Mouse (Mus musculus) heart, postnatal 0 days (tissue): ENCODE measurements around the gene Cnppd1.

Experiments used
- CTCF ChIP-seq: IDR thresholded peaks from 2 replicates; pipeline ENCODE4 v1.5.1; 2016; ENCODE audit warnings: antibody characterized with exemption, control low read depth, low read depth
- EP300 ChIP-seq: IDR thresholded peaks from 2 replicates; pipeline ENCODE4 v1.6.1; 2016; ENCODE audit warnings: antibody characterized with exemption, low read depth

- TF ChIP-seq CTCF, result no peak
- no peak for TF ChIP-seq EP300
These were observed 1.8 kb downstream of the Cnppd1 start for GRCm38 (mm10) chr1:75140601-75141190.
